26 mouse cellular contexts compared by ENCODE assay signal in genomic region chr6:42381221-42381620, GRCm38 (mm10). TPM values are rescaled to one million over a fixed set of nuclear protein-coding genes. Genes with fewer than 3 reads are reported as not detected.
A peak's percentile ranks its signal among the peaks of the same experiment; 100 is the strongest.
DNase-seq lines count a peak whose midpoint lies in the region; ATAC-seq lines count a peak whose summit lies in the region.
"Had no signal": no experiment of that assay in that cellular context is flagged by ENCODE, and none has a peak within 500 bp of the region (broad histone marks: within the 10 kb centered on the region; RNA-seq: fewer than 3 reads in every experiment).

No protein-coding gene starts in this region.

- WGBS in heart, embryonic 10.5 days = 42% methylated on average over 2 of the region's 2 CpGs
- 69% methylated on average over 2 of the region's 2 CpGs for WGBS in heart, embryonic 15.5 days
- WGBS in limb, embryonic 13.5 days = 34% methylated on average over 2 of the region's 2 CpGs

- no peaks in the 10 kb centered on the region for H3K27me3 ChIP-seq in heart, embryonic 10.5 days (ENCODE audit: insufficient read depth, poor library complexity, severe bottlenecking)
- H3K27me3 ChIP-seq in heart, embryonic 15.5 days = no peaks in the 10 kb centered on the region
- H3K27me3 ChIP-seq in limb, embryonic 13.5 days = no peaks in the 10 kb centered on the region
- H3K27me3 ChIP-seq: forebrain, embryonic 12.5 days had no signal

- DNase-seq in heart, adult 11 months = peak; percentile 81
- no peak for DNase-seq in heart, embryonic 10.5 days (ENCODE audit: low spot score)
- DNase-seq in heart, postnatal 25 days (ENCODE audit: low spot score) = no peak
- no peak for DNase-seq in ovary, postnatal 10 days (ENCODE audit: low spot score)
- DNase-seq: adrenal gland, postnatal 25 days; cerebellum, adult 9-11 months; lung, postnatal 10 days had no signal

- peaks cover 19% of the 10 kb centered on the region for H3K4me1 ChIP-seq in heart, embryonic 10.5 days
- peaks cover 29% of the 10 kb centered on the region for H3K4me1 ChIP-seq in heart, embryonic 15.5 days (replicated peaks)
- peaks cover 11% of the 10 kb centered on the region for H3K4me1 ChIP-seq in brown adipose tissue, adult 24 weeks (ENCODE audit: control insufficient read depth, insufficient read depth, insufficient read length, low read length)
- peaks cover 14% of the 10 kb centered on the region for H3K4me1 ChIP-seq in limb, embryonic 13.5 days
- H3K4me1 ChIP-seq: forebrain, embryonic 12.5 days had no signal

- H3K4me3 ChIP-seq in heart, embryonic 10.5 days = no peak overlapping the region
- H3K4me3 ChIP-seq in heart, embryonic 15.5 days = no peak overlapping the region
- no peak overlapping the region for H3K4me3 ChIP-seq in brown adipose tissue, adult 24 weeks (ENCODE audit: insufficient read depth, low read depth, low read length)
- H3K4me3 ChIP-seq in limb, embryonic 13.5 days = no peak overlapping the region
- H3K4me3 ChIP-seq: forebrain, embryonic 12.5 days; midbrain, embryonic 10.5 days had no signal

- ATAC-seq in heart, embryonic 15.5 days (replicated peaks; ENCODE audit: insufficient number of reproducible peaks, insufficient read depth, low FRiP score, low read depth) = no peak
- ATAC-seq in limb, embryonic 13.5 days (ENCODE audit: low FRiP score, low read depth) = peak; percentile 30; the same call in 1 of the 2 replicates

- H3K36me3 ChIP-seq in heart, embryonic 10.5 days = no peaks in the 10 kb centered on the region
- H3K36me3 ChIP-seq in heart, embryonic 15.5 days = no peaks in the 10 kb centered on the region
- H3K36me3 ChIP-seq in limb, embryonic 13.5 days = no peaks in the 10 kb centered on the region
- H3K36me3 ChIP-seq: forebrain, embryonic 12.5 days; midbrain, embryonic 10.5 days had no signal

- no peak overlapping the region for H3K27ac ChIP-seq in heart, embryonic 10.5 days
- peak overlapping the region; percentile 70 for H3K27ac ChIP-seq in heart, embryonic 15.5 days
- H3K27ac ChIP-seq in brown adipose tissue, adult 24 weeks (replicated peaks; ENCODE audit: low read depth, low read length) = peak overlapping the region; percentile 99
- no peak overlapping the region for H3K27ac ChIP-seq in limb, embryonic 13.5 days
- H3K27ac ChIP-seq: forebrain, embryonic 12.5 days; hindbrain, embryonic 14.5 days; midbrain, embryonic 10.5 days had no signal

- H3K9me3 ChIP-seq in heart, embryonic 10.5 days = no peaks in the 10 kb centered on the region
- H3K9me3 ChIP-seq in heart, embryonic 15.5 days (replicated peaks) = no peaks in the 10 kb centered on the region
- H3K9me3 ChIP-seq in limb, embryonic 13.5 days = no peaks in the 10 kb centered on the region
- H3K9me3 ChIP-seq: forebrain, embryonic 12.5 days; midbrain, embryonic 10.5 days had no signal

- 0 out of 2 replicates have a peak overlapping the region, but pooled peaks have one; percentile 8 for H3K9ac ChIP-seq in heart, embryonic 15.5 days
- H3K9ac ChIP-seq in limb, embryonic 13.5 days = no peak overlapping the region
- H3K9ac ChIP-seq: forebrain, embryonic 12.5 days had no signal

- intact Hi-C loops in heart, postnatal 25 days (cut with DNase I) = loop anchor here (5.0 kb wide), 3 partner anchors 51 to 201 kb away; partner anchors contain the start of gene Tas2r126

- H3K4me2 ChIP-seq in heart, embryonic 15.5 days = no peak overlapping the region
- no peak overlapping the region for H3K4me2 ChIP-seq in limb, embryonic 13.5 days (replicated peaks)
- H3K4me2 ChIP-seq: forebrain, embryonic 12.5 days had no signal

RNA-seq across cellular contexts. Expression of gene Epha1, which starts 8.2 kb away (rescaled TPM):
- 3.0 and 4.8 TPM in 2 replicates for polyA plus RNA-seq in heart, embryonic 10.5 days (2016; fragmentation: Nextera tagmentation; extraction: Ambion mirVana)
- 2.2 and 4.3 TPM in 2 replicates for polyA plus RNA-seq in heart, embryonic 15.5 days (2015; fragmentation: Nextera tagmentation; extraction: Ambion mirVana)
- under 1 TPM; 0.26 to 0.31 TPM for total RNA-seq in heart, postnatal 25 days (2021)
- polyA plus RNA-seq in brown adipose tissue, adult 24 weeks (2012; ENCODE audit: insufficient read depth, insufficient read length, missing spikeins) = not detected in 2 replicates
- 8.9 and 9.4 TPM in 2 replicates for polyA plus RNA-seq in limb, embryonic 13.5 days (2015; fragmentation: Nextera tagmentation; extraction: Ambion mirVana)
- total RNA-seq: common myeloid progenitor, adult 5-6 weeks had no signal

RNA-seq across cellular contexts. Expression of gene Tas2r143, which starts 18.8 kb away (rescaled TPM):
- polyA plus RNA-seq in heart, embryonic 10.5 days (2016; fragmentation: Nextera tagmentation; extraction: Ambion mirVana) = not detected in 2 replicates
- polyA plus RNA-seq in heart, embryonic 15.5 days (2015; fragmentation: Nextera tagmentation; extraction: Ambion mirVana) = not detected in 2 replicates
- total RNA-seq in heart, postnatal 25 days (2021) = under 1 TPM in 1 of 2 experiments, not detected in 1; 0.39 TPM
- polyA plus RNA-seq in brown adipose tissue, adult 24 weeks (2012; ENCODE audit: insufficient read depth, insufficient read length, missing spikeins) = not detected in 2 replicates
- not detected in 2 replicates for polyA plus RNA-seq in limb, embryonic 13.5 days (2015; fragmentation: Nextera tagmentation; extraction: Ambion mirVana)
- total RNA-seq: common myeloid progenitor, adult 5-6 weeks; ES-E14; gastrocnemius, adult 8-10 months; left cerebral cortex, postnatal 25 days had no signal
- polyA plus RNA-seq: embryonic facial prominence, embryonic 11.5 days; forebrain, embryonic 12.5 days; hindbrain, embryonic 14.5 days; inflammation-experienced regulatory T-cells, adult 6 months; kidney, embryonic 16.5 days; liver, embryonic 16.5 days; midbrain, embryonic 10.5 days; small intestine, adult 2 months; testis, adult 2 months had no signal

RNA-seq across cellular contexts. Expression of gene Tas2r135, which starts 24.0 kb away (rescaled TPM):
- polyA plus RNA-seq in heart, embryonic 10.5 days (2016; fragmentation: Nextera tagmentation; extraction: Ambion mirVana) = not detected in 2 replicates
- not detected in 2 replicates for polyA plus RNA-seq in heart, embryonic 15.5 days (2015; fragmentation: Nextera tagmentation; extraction: Ambion mirVana)
- total RNA-seq in heart, postnatal 25 days (2021) = not detected
- polyA plus RNA-seq in brown adipose tissue, adult 24 weeks (2012; ENCODE audit: insufficient read depth, insufficient read length, missing spikeins) = not detected in 2 replicates
- polyA plus RNA-seq in limb, embryonic 13.5 days (2015; fragmentation: Nextera tagmentation; extraction: Ambion mirVana) = not detected in 2 replicates
- total RNA-seq: common myeloid progenitor, adult 5-6 weeks; ES-E14; gastrocnemius, adult 8-10 months; granulocyte monocyte progenitor cell, adult 5-6 weeks; left cerebral cortex, postnatal 25 days had no signal
- polyA plus RNA-seq: embryonic facial prominence, embryonic 11.5 days; forebrain, embryonic 12.5 days; hindbrain, embryonic 14.5 days; inflammation-experienced regulatory T-cells, adult 6 months; kidney, embryonic 16.5 days; liver, adult 2 months; liver, embryonic 16.5 days; midbrain, embryonic 10.5 days; small intestine, adult 2 months; testis, adult 2 months had no signal

RNA-seq across cellular contexts. Expression of gene Zyx, which starts 31.8 kb away (rescaled TPM):
- polyA plus RNA-seq in heart, embryonic 10.5 days (2016; fragmentation: Nextera tagmentation; extraction: Ambion mirVana) = 165 and 193 TPM in 2 replicates
- polyA plus RNA-seq in heart, embryonic 15.5 days (2015; fragmentation: Nextera tagmentation; extraction: Ambion mirVana) = 136 and 173 TPM in 2 replicates
- total RNA-seq in heart, postnatal 25 days (2021) = 10 to 100 TPM; 57.1 to 59.8 TPM
- 16.2 and 22.0 TPM in 2 replicates for polyA plus RNA-seq in brown adipose tissue, adult 24 weeks (2012; ENCODE audit: insufficient read depth, insufficient read length, missing spikeins)
- 118 and 123 TPM in 2 replicates for polyA plus RNA-seq in limb, embryonic 13.5 days (2015; fragmentation: Nextera tagmentation; extraction: Ambion mirVana)

RNA-seq across cellular contexts. Expression of gene Tas2r126, which starts 53.1 kb away (rescaled TPM):
- not detected in 2 replicates for polyA plus RNA-seq in heart, embryonic 10.5 days (2016; fragmentation: Nextera tagmentation; extraction: Ambion mirVana)
- not detected in 2 replicates for polyA plus RNA-seq in heart, embryonic 15.5 days (2015; fragmentation: Nextera tagmentation; extraction: Ambion mirVana)
- not detected for total RNA-seq in heart, postnatal 25 days (2021)
- not detected in 2 replicates for polyA plus RNA-seq in brown adipose tissue, adult 24 weeks (2012; ENCODE audit: insufficient read depth, insufficient read length, missing spikeins)
- not detected in 2 replicates for polyA plus RNA-seq in limb, embryonic 13.5 days (2015; fragmentation: Nextera tagmentation; extraction: Ambion mirVana)
- total RNA-seq: common myeloid progenitor, adult 5-6 weeks; ES-E14; gastrocnemius, adult 8-10 months; granulocyte monocyte progenitor cell, adult 5-6 weeks had no signal
- polyA plus RNA-seq: embryonic facial prominence, embryonic 11.5 days; forebrain, embryonic 12.5 days; hindbrain, embryonic 14.5 days; inflammation-experienced regulatory T-cells, adult 6 months; kidney, embryonic 16.5 days; liver, adult 2 months; liver, embryonic 16.5 days; midbrain, embryonic 10.5 days; small intestine, adult 2 months; testis, adult 2 months; urinary bladder, adult 2 months had no signal

Comparison
In these comparisons a context has a peak if more than half of its experiments do, and no peak if none do; other contexts are left out.
1. H3K27ac ChIP-seq: peak in heart, embryonic 15.5 days (single experiment) and brown adipose tissue, adult 24 weeks (single experiment); none in heart, embryonic 10.5 days (single experiment) and limb, embryonic 13.5 days (single experiment).